Mouse (Mus musculus) forebrain, embryonic 13.5 days (tissue): ENCODE results near the gene Hipk1. TPM values are rescaled to one million over a fixed set of nuclear protein-coding genes. Genes with fewer than 3 reads are reported as not detected.

Experiments
- ATAC-seq: fragments of 200-750 bp; cut with Nextera tagmentation; 2 replicates; pipeline ENCODE4 v1.8.0; 2017
- H3K27ac ChIP-seq: fragments of 300-500 bp; sonication (generic); 2 replicates; pipeline ENCODE4 v1.5.1; 2015; ENCODE audit warnings: inconsistent platforms, mild to moderate bottlenecking, moderate library complexity
- H3K27me3 ChIP-seq: fragments of 300-500 bp; sonication (generic); 2 replicates; pipeline ENCODE4 v1.6.1; 2015; ENCODE audit warnings: mild to moderate bottlenecking, inconsistent platforms
- H3K36me3 ChIP-seq: fragments of 300-500 bp; sonication (generic); 2 replicates; pipeline ENCODE4 v1.6.1; 2015; ENCODE audit warnings: mild to moderate bottlenecking, inconsistent platforms; ENCODE audit not compliant: poor library complexity, severe bottlenecking
- H3K4me1 ChIP-seq: fragments of 300-500 bp; sonication (generic); 2 replicates; pipeline ENCODE4 v1.6.1; 2015; ENCODE audit warnings: inconsistent platforms
- H3K4me2 ChIP-seq: fragments of 300-500 bp; sonication (generic); 2 replicates; pipeline ENCODE4 v1.6.1; 2015; ENCODE audit warnings: inconsistent platforms, mild to moderate bottlenecking, moderate library complexity
- H3K4me3 ChIP-seq: fragments of 300-500 bp; sonication (generic); 2 replicates; pipeline ENCODE4 v1.5.1; 2015; ENCODE audit warnings: mild to moderate bottlenecking, inconsistent platforms
- H3K9ac ChIP-seq: fragments of 300-500 bp; sonication (generic); 2 replicates; pipeline ENCODE4 v1.6.1; 2015; ENCODE audit warnings: mild to moderate bottlenecking, inconsistent platforms
- H3K9me3 ChIP-seq: fragments of 300-500 bp; sonication (generic); replicated peaks from 2 replicates; pipeline ENCODE4 v1.6.1; 2016; ENCODE audit warnings: inconsistent platforms
- WGBS: fragments of 180-500 bp; shearing (Covaris S2); methylation state at CpG from one replicate; pipeline ENCODE4 v1.1.7; 2015; 5-methylcytosine and 5-hydroxymethylcytosine counted together
- polyA plus RNA-seq: library from polyadenylated mRNA; unstranded; fragments of >200 nt; fragmentation: Nextera tagmentation; extraction: Ambion mirVana; gene quantifications from 2 replicates; pipeline ENCODE4 v1.2.1, GENCODE M21; 2015

Hipk1 gene
- polyA plus RNA-seq, 1 experiment from 2014 or later, result 13.0 TPM

GRCm38 (mm10) chr3:103726642-103727041 is 64.7 kb downstream of the Hipk1 start:
- Histone ChIP-seq H3K4me3 (no peak overlapping the region), H3K9me3 (no peaks in the 10 kb centered on the region), H3K27me3 (no peaks in the 10 kb centered on the region), H3K9ac (no peak overlapping the region), H3K4me1 (0 out of 2 replicates have a peak, but pooled peaks cover 3% of the 10 kb centered on the region), H3K4me2 (no peak overlapping the region), H3K27ac (no peak overlapping the region), H3K36me3 (no peaks in the 10 kb centered on the region)
- no peak for ATAC-seq
- WGBS, result 53% methylated on average over 3 of the region's 3 CpGs

- 53% methylated on average over 3 of the region's 3 CpGs for WGBS
Measured at GRCm38 (mm10) chr3:103724137-103724536, 67.2 kb downstream of the Hipk1 start.

GRCm38 (mm10) chr3:103718728-103719127 is 72.6 kb downstream of the Hipk1 start:
- no peak for ATAC-seq
- H3K36me3 ChIP-seq, result no peaks in the 10 kb centered on the region
- peaks cover 19% of the 10 kb centered on the region for H3K4me1 ChIP-seq
- no peaks in the 10 kb centered on the region for H3K27me3 ChIP-seq
- H3K4me3 ChIP-seq, result no peak overlapping the region
- H3K4me2 ChIP-seq, result no peak overlapping the region
- 92% methylated on average over 4 of the region's 4 CpGs for WGBS
- H3K9me3 ChIP-seq, result no peaks in the 10 kb centered on the region
- no peak overlapping the region for H3K9ac ChIP-seq
- H3K27ac ChIP-seq, result no peak overlapping the region

More at GRCm38 (mm10) chr3:103724137-103724536, 67.2 kb downstream of the Hipk1 start:
- Histone ChIP-seq H3K27ac (no peak overlapping the region), H3K4me1 (peaks cover 7% of the 10 kb centered on the region; the same call in 1 of the 2 replicates), H3K36me3 (no peaks in the 10 kb centered on the region), H3K4me2 (no peak overlapping the region), H3K9ac (no peak overlapping the region), H3K27me3 (no peaks in the 10 kb centered on the region), H3K9me3 (no peaks in the 10 kb centered on the region), H3K4me3 (no peak overlapping the region)
- ATAC-seq, result no peak

- H3K27me3 ChIP-seq, result no peaks in the 10 kb centered on the region
- WGBS, result 56% methylated on average over 15 of the region's 15 CpGs
- no peak overlapping the region for H3K9ac ChIP-seq
- H3K9me3 ChIP-seq, result no peaks in the 10 kb centered on the region
- H3K4me2 ChIP-seq, result no peak overlapping the region
- no peak overlapping the region for H3K27ac ChIP-seq
- no peak for ATAC-seq
- H3K4me3 ChIP-seq, result no peak overlapping the region
- peaks cover 19% of the 10 kb centered on the region for H3K4me1 ChIP-seq
- H3K36me3 ChIP-seq, result no peaks in the 10 kb centered on the region
Measured at GRCm38 (mm10) chr3:103716774-103717760, 74.3 kb downstream of the Hipk1 start.

GRCm38 (mm10) chr3:103715762-103716693 is 75.3 kb downstream of the Hipk1 start:
- 0 out of 2 replicates have a peak, but pooled peaks have one; percentile 30 for ATAC-seq
- peak overlapping the region; percentile 14; the same call in 1 of the 2 replicates for H3K27ac ChIP-seq
- peaks cover 19% of the 10 kb centered on the region for H3K4me1 ChIP-seq
- H3K4me3 ChIP-seq, result no peak overlapping the region
- H3K27me3 ChIP-seq, result no peaks in the 10 kb centered on the region
- no peak overlapping the region for H3K4me2 ChIP-seq
- H3K9ac ChIP-seq, result no peak overlapping the region
- H3K36me3 ChIP-seq, result no peaks in the 10 kb centered on the region
- 27% methylated on average over 11 of the region's 11 CpGs for WGBS
- no peaks in the 10 kb centered on the region for H3K9me3 ChIP-seq

- H3K27me3 ChIP-seq, result no peaks in the 10 kb centered on the region
- H3K4me1 ChIP-seq, result peaks cover 19% of the 10 kb centered on the region
- no peak overlapping the region for H3K9ac ChIP-seq
- no peak overlapping the region for H3K4me3 ChIP-seq
- no peak for ATAC-seq
- WGBS, result 85% methylated on average over 8 of the region's 8 CpGs
- no peak overlapping the region for H3K4me2 ChIP-seq
- H3K27ac ChIP-seq, result no peak overlapping the region
- H3K36me3 ChIP-seq, result no peaks in the 10 kb centered on the region
- H3K9me3 ChIP-seq, result no peaks in the 10 kb centered on the region
Measured at GRCm38 (mm10) chr3:103714942-103715341, 76.4 kb downstream of the Hipk1 start.

GRCm38 (mm10) chr3:103714236-103714875 is 77.0 kb downstream of the Hipk1 start:
- H3K4me1 ChIP-seq, result peaks cover 17% of the 10 kb centered on the region
- H3K9me3 ChIP-seq, result no peaks in the 10 kb centered on the region
- WGBS, result 77% methylated on average over 7 of the region's 7 CpGs
- no peak overlapping the region for H3K4me2 ChIP-seq
- no peaks in the 10 kb centered on the region for H3K36me3 ChIP-seq
- H3K27ac ChIP-seq, result no peak overlapping the region
- H3K4me3 ChIP-seq, result no peak overlapping the region
- ATAC-seq, result no peak
- no peaks in the 10 kb centered on the region for H3K27me3 ChIP-seq
- no peak overlapping the region for H3K9ac ChIP-seq

- WGBS, result 94% methylated on average over 4 of the region's 4 CpGs
- Histone ChIP-seq H3K36me3 (no peaks in the 10 kb centered on the region), H3K9me3 (no peaks in the 10 kb centered on the region), H3K4me3 (no peak overlapping the region), H3K4me1 (peaks cover 11% of the 10 kb centered on the region), H3K9ac (no peak overlapping the region), H3K27me3 (no peaks in the 10 kb centered on the region), H3K4me2 (no peak overlapping the region), H3K27ac (no peak overlapping the region)
- no peak for ATAC-seq
Measured at GRCm38 (mm10) chr3:103712196-103712595, 79.2 kb downstream of the Hipk1 start.

GRCm38 (mm10) chr3:103709470-103710040 is 81.8 kb downstream of the Hipk1 start:
- Histone ChIP-seq H3K27ac (no peak overlapping the region), H3K9me3 (no peaks in the 10 kb centered on the region), H3K9ac (no peak overlapping the region), H3K36me3 (no peaks in the 10 kb centered on the region), H3K4me2 (no peak overlapping the region), H3K4me1 (no peaks in the 10 kb centered on the region), H3K27me3 (no peaks in the 10 kb centered on the region), H3K4me3 (no peak overlapping the region)
- no peak for ATAC-seq
- WGBS, result 93% methylated on average over 5 of the region's 5 CpGs

GRCm38 (mm10) chr3:103705426-103705825 is 85.9 kb downstream of the Hipk1 start:
- 92% methylated on average over 12 of the region's 12 CpGs for WGBS
- Histone ChIP-seq H3K9ac (no peak overlapping the region), H3K36me3 (no peaks in the 10 kb centered on the region), H3K9me3 (no peaks in the 10 kb centered on the region), H3K4me1 (no peaks in the 10 kb centered on the region), H3K27me3 (no peaks in the 10 kb centered on the region), H3K4me2 (no peak overlapping the region), H3K27ac (no peak overlapping the region), H3K4me3 (no peak overlapping the region)
- ATAC-seq, result no peak

GRCm38 (mm10) chr3:103704661-103705060 is 86.7 kb downstream of the Hipk1 start:
- 70% methylated on average over 6 of the region's 6 CpGs for WGBS
- ATAC-seq, result no peak
- no peaks in the 10 kb centered on the region for H3K9me3 ChIP-seq
- H3K4me3 ChIP-seq, result no peak overlapping the region
- no peaks in the 10 kb centered on the region for H3K4me1 ChIP-seq
- no peak overlapping the region for H3K27ac ChIP-seq
- H3K36me3 ChIP-seq, result no peaks in the 10 kb centered on the region
- no peak overlapping the region for H3K4me2 ChIP-seq
- no peaks in the 10 kb centered on the region for H3K27me3 ChIP-seq
- no peak overlapping the region for H3K9ac ChIP-seq
